Mouse (Mus musculus): Measurements from ENCODE around the gene F10. TPM values are rescaled to one million over a fixed set of nuclear protein-coding genes. Genes with fewer than 3 reads are reported as not detected.

Gene F10
- polyA plus RNA-seq, 1 experiment = not detected

DNA sequence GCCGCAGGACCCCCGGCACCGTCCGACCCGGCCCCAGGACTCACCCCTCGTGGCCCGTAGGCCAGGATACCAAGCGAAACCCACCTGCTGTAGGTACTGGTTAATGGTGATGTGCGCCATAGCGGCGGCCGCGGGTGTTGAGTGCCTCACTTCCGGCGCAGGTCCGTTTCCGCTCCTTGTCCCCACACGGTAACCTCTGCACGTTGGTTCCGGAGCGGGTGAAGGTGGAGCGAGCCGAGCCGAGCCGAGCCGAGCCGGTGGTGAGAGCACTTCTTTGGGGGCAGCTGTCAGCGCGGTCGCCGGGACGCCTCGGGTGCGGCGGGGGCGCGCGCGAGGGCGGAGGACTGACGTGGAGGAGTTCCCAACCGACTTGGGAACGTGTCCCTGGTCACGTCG lies 67.6 kb downstream of the F10 start:
- peak overlapping the region; percentile 72 for H3ac ChIP-seq (ENCODE audit: control insufficient read depth, insufficient read length)

GRCm38 (mm10) chr8:13105087-13105881 lies 68.2 kb downstream of the F10 start, which contains the start of the genes Pcid2 and Cul4a:
Pcid2 (minus strand) TSS chr8:13105459.
Cul4a (plus strand) TSS chr8:13105621.
- peak within 1 kb of the TSS; percentile 86 for H3K4me3 ChIP-seq

More for the DNA sequence above, 67.6 kb downstream of the F10 start:
- peak overlapping the region; percentile 86 for H3K4me3 ChIP-seq
- TF ChIP-seq POLR2A (IDR thresholded peaks at IDR 0.05; ENCODE audit: insufficient read length, low read depth) (peak; percentile 71), POLR2AphosphoS2 (IDR thresholded peaks at IDR 0.05; ENCODE audit: insufficient read length, low read depth) (peak; percentile 64), SRF (IDR thresholded peaks at IDR 0.05; ENCODE audit: control insufficient read depth, insufficient read length, low read depth) (peak; percentile 57), CEBPB (IDR thresholded peaks at IDR 0.05; ENCODE audit: insufficient read depth, poor library complexity, severe bottlenecking) (no peak), MYOD1 (IDR thresholded peaks at IDR 0.05; ENCODE audit: control insufficient read depth in 1 of 3, insufficient read length in 2 of 3, low read depth in 2 of 3) (peak in 2 of 3 experiments; percentile 40 to 65), MYOG (IDR thresholded peaks at IDR 0.05; ENCODE audit: control insufficient read depth in 1 of 3, insufficient read depth in 1 of 3, insufficient read length in 2 of 3, low read depth in 2 of 3) (peak in 2 of 3 experiments; percentile 81 to 88), TCF3 (IDR thresholded peaks at IDR 0.05; ENCODE audit: insufficient read length, low read depth) (no peak), REST (IDR thresholded peaks at IDR 0.05; ENCODE audit: insufficient read depth, insufficient read length) (peak; percentile 5)
- no peaks in the 10 kb centered on the region for H3K27me3 ChIP-seq (ENCODE audit: control insufficient read depth, insufficient read depth, insufficient read length)
- peaks cover 68% of the 10 kb centered on the region for H3K79me2 ChIP-seq (ENCODE audit: control insufficient read depth, insufficient read depth)
- no peaks in the 10 kb centered on the region for H3K36me3 ChIP-seq (ENCODE audit: control insufficient read depth, insufficient read depth)
- H3K4me2 ChIP-seq (ENCODE audit: low read depth) = peak overlapping the region; percentile 99

GRCm38 (mm10) chr8:13105908-13106551 lies 68.9 kb downstream of the F10 start:
- Histone ChIP-seq H3K79me2 (ENCODE audit: control insufficient read depth, insufficient read depth) (peaks cover 80% of the 10 kb centered on the region), H3K4me2 (ENCODE audit: low read depth) (peak overlapping the region; percentile 96), H3K36me3 (ENCODE audit: control insufficient read depth, insufficient read depth) (no peaks in the 10 kb centered on the region), H3ac (ENCODE audit: control insufficient read depth, insufficient read length) (peak overlapping the region; percentile 72), H3K27me3 (ENCODE audit: control insufficient read depth, insufficient read depth, insufficient read length) (no peaks in the 10 kb centered on the region), H3K4me3 (peak overlapping the region; percentile 86)
- peak in 1 of 3 experiments; percentile 44 for TF ChIP-seq MYOD1 (IDR thresholded peaks at IDR 0.05; ENCODE audit: control insufficient read depth in 1 of 3, insufficient read length in 2 of 3, low read depth in 2 of 3)
- no peak for TF ChIP-seq POLR2A (IDR thresholded peaks at IDR 0.05; ENCODE audit: insufficient read length, low read depth)

More at GRCm38 (mm10) chr8:13105087-13105881, 68.2 kb downstream of the F10 start, which contains the start of the genes Pcid2 and Cul4a:
- no peaks in the 10 kb centered on the region for H3K27me3 ChIP-seq (ENCODE audit: control insufficient read depth, insufficient read depth, insufficient read length)
- no peaks in the 10 kb centered on the region for H3K36me3 ChIP-seq (ENCODE audit: control insufficient read depth, insufficient read depth)
- H3K4me2 ChIP-seq (ENCODE audit: low read depth) = peak within 1 kb of the TSS; percentile 99
- peaks cover 74% of the 10 kb centered on the region for H3K79me2 ChIP-seq (ENCODE audit: control insufficient read depth, insufficient read depth)
- TF ChIP-seq POLR2A (IDR thresholded peaks at IDR 0.05; ENCODE audit: insufficient read length, low read depth) (peak; percentile 91), MYOG (IDR thresholded peaks at IDR 0.05; ENCODE audit: control insufficient read depth in 1 of 3, insufficient read depth in 1 of 3, insufficient read length in 2 of 3, low read depth in 2 of 3) (peak in 1 of 3 experiments; percentile 32), POLR2AphosphoS2 (IDR thresholded peaks at IDR 0.05; ENCODE audit: insufficient read length, low read depth) (peak; percentile 82), TCF12 (IDR thresholded peaks at IDR 0.05; ENCODE audit: insufficient read depth, poor library complexity, severe bottlenecking) (no peak)
- H3ac ChIP-seq (ENCODE audit: control insufficient read depth, insufficient read length) = peak within 1 kb of the TSS; percentile 72

Other genes with a start within 250 kb of the F10 start
- 1.2 TPM for gene Mcf2l, start 163.5 kb upstream of the F10 start, polyA plus RNA-seq (2012; fragmentation: generic; extraction: Trizol)
- gene F7, start 11.3 kb upstream of the F10 start, polyA plus RNA-seq (2012; fragmentation: generic; extraction: Trizol) = 0.08 TPM
- 0.55 TPM for gene Proz, start 23.6 kb downstream of the F10 start, polyA plus RNA-seq (2012; fragmentation: generic; extraction: Trizol)
- gene Pcid2, start 68.2 kb downstream of the F10 start, polyA plus RNA-seq (2012; fragmentation: generic; extraction: Trizol) = 19.5 TPM
- 61.3 TPM for gene Cul4a, start 68.3 kb downstream of the F10 start, polyA plus RNA-seq (2012; fragmentation: generic; extraction: Trizol)
- gene Lamp1, start 121.9 kb downstream of the F10 start, polyA plus RNA-seq (2012; fragmentation: generic; extraction: Trizol) = 531 TPM
- gene Grtp1, start 163.3 kb downstream of the F10 start, polyA plus RNA-seq (2012; fragmentation: generic; extraction: Trizol) = 34.4 TPM
- gene Adprhl1, start 216.9 kb downstream of the F10 start, polyA plus RNA-seq (2012; fragmentation: generic; extraction: Trizol) = 17.8 TPM